Mouse (Mus musculus): ENCODE data around the gene Tent2. TPM values are rescaled to one million over a fixed set of nuclear protein-coding genes. Genes with fewer than 3 reads are reported as not detected.

The Tent2 gene
- total RNA-seq, 2 experiments from 2014 or later = 11.3 to 12.6 TPM

GRCm38 (mm10) chr13:93144336-93145167 is 47.6 kb downstream of the Tent2 start, which contains the start of gene Cmya5:
Cmya5 (minus strand) TSS chr13:93144724.
- peak; percentile 97 for DNase-seq (ENCODE audit: low spot score)

- DNase-seq (ENCODE audit: low spot score) = peak; percentile 74
These were observed 48.3 kb downstream of the Tent2 start for GRCm38 (mm10) chr13:93143819-93144283.

GRCm38 (mm10) chr13:93141184-93141583 is 51.0 kb downstream of the Tent2 start:
- DNase-seq (ENCODE audit: low spot score) = no peak

- DNase-seq (ENCODE audit: low spot score) = peak; percentile 82
These were observed 54.1 kb downstream of the Tent2 start for GRCm38 (mm10) chr13:93138059-93138458.

DNA sequence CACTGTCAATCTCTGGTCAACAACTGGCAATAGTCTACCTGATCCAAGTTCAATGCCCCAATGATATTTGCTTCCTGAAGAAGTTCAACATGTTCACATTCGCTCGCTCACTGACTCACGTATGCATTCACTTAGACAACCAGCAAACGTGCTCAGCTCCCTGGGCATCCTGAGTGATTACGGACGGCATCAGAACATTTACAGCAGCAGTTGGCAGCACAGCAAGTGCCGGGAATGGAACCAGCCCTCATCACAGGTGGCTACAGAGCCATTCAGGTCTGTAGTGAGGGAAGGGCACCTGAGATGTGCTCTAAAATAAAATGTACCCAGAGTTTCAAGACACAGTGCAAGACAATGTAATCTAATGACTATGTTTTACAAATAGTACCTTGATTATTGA is 55.1 kb downstream of the Tent2 start:
- peak; percentile 69 for DNase-seq (ENCODE audit: low spot score)

DNA sequence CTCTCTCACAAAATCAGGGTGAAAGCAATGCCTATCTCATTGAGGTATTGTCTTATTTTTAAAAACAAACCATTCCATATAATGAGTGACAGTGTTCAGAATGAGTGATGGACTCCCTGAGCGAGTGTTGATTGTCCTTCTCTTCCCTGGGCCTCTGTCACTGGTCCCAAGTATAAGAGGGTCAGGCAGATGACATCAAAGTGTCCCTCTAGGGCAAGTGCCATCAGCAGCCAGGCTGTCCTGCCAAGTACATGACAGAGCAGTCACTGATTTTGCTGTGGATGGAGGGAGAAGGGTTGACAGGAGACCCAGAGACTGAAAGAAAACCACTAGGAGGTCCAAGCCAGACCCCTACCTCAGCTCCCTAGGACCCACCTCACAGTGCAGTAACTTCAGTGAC is 55.9 kb downstream of the Tent2 start:
- DNase-seq (ENCODE audit: low spot score) = peak; percentile 64

DNA sequence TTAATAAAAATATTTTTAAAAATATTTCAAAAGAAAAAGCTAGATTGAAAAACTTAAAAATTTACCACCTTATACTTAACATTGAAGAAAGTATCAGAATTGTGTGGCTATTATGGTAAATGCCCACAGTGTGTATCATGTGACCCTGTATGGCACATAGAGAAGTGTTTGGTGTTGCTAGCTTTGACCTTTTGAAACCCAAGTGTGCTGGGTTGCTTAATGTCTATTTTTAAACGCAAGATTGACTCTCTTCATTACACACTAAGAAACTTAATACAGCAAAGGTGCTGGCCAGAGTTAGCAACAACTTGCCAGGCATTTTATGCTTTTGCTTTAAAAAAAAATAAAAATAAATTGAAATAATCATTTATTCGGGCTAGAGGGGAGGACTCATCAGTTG is 56.7 kb downstream of the Tent2 start:
- DNase-seq (ENCODE audit: low spot score) = peak; percentile 56

DNA sequence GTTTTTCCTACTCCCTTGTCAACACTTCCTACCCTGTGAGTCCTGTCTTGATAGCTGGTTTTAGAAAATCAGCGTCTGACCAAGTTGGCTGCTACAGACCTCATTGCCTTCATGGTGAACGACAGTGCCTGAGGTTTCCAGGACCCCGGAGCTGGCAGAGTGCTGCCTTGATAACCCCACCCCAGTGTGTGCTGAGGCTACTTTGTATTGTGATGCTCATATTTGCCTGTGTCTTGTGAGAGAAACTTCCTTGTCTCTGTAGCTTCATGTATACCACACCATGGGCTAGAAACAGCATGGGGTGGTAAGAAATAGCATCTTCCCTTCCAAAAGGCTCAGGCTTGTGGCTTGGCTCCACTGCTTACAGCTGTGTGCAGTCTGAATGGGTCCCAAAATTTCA is 61.5 kb downstream of the Tent2 start:
- DNase-seq (ENCODE audit: low spot score) = no peak

- no peak for DNase-seq (ENCODE audit: low spot score)
These were observed 63.2 kb downstream of the Tent2 start for GRCm38 (mm10) chr13:93128961-93129360.

- no peak for DNase-seq (ENCODE audit: low spot score)
These were observed 63.9 kb downstream of the Tent2 start for GRCm38 (mm10) chr13:93128111-93128860.

DNA sequence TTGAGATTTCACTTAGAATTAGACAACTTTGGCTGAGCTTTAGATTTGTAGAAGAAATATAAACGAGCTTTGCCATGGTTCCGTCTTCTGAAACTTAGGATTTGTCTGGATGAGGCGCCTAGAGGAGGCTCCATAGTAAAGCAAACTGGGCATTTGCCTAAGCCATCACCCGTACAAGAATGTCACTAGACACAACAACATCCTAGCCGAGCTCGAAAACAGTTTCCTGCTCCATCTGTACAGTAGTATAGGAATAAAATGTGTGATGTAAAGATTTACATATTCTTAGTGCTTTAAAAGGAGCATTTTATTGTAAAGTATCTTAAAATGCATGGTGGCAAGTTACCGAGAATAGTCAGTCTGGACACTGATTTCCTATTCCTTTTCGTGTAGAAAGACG is 69.9 kb downstream of the Tent2 start:
- DNase-seq (ENCODE audit: low spot score) = no peak

- no peak for DNase-seq (ENCODE audit: low spot score)
These were observed 74.9 kb downstream of the Tent2 start for GRCm38 (mm10) chr13:93117241-93117640.

- DNase-seq (ENCODE audit: low spot score) = no peak
These were observed 89.7 kb downstream of the Tent2 start for GRCm38 (mm10) chr13:93102340-93103090.

DNA sequence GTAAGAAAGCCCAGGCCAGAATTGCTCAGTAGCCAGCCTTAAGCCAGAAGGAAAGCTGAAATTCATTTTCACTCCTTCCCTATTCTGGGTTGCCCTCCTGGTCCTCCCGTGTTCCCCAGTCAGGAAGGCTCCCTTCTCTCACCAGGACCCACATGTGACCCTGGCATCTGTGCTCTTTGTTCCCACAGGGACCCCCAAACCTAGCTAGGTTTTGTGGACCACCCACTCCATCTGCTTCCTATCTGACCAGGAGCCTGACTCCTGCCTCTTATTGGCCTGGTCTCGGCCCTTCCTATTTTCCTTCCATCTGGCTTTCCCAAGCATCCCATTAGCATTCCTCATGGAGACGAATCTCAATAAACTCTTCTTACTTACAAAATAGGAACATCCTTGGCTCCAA is 93.6 kb downstream of the Tent2 start:
- DNase-seq (ENCODE audit: low spot score) = no peak

DNA sequence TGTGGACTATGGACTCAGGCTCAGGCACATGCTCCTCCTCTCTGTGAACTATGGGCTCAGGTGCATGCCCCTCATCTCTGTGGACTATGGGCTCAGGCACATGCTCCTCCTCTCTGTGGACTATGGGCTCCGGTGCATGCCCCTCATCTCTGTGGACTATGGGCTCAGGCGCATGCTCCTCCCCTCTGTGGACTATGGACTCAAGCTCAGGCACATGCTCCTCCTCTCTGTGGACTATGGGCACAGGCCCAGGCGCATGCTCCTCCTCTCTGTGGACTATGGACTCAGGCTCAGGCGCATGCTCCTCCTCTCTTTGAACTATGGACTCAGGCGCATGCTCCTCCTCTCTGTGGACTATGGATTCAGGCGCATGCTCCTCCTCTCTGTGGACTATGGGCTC is 95.5 kb downstream of the Tent2 start:
- no peak for DNase-seq (ENCODE audit: low spot score)

Other genes with a start within 250 kb of the Tent2 start
- gene Cmya5, start 47.7 kb downstream of the Tent2 start, total RNA-seq (2021) = 1,000 to 10,000 TPM; 1,374 to 1,544 TPM
- 100 to 1,000 TPM in 1 of 2 experiments, 10 to 100 TPM in 1; 99.8 to 110 TPM for gene Homer1, start 107.2 kb upstream of the Tent2 start, total RNA-seq (2021)